Comparison of ENCODE assay signal across 9 mouse cellular contexts in the genomic region with DNA sequence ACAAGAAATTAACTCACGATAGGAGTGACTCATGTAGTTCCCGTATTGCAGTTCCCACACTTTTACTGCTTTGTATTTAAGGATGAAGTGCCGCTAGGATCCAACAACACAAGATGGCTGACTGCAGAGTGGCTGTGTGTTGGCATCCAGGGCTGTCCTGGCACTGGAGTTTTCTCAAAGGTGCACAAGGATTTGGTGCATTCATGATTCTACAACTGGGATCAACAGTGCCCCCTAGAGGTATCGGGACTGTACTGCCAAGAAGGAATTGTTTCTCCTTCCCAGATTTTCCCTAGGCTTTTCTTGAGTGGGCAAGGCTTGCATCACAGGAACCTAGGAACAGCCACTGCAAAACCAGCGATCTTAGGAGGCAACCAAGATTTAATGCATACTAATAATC.
DNase-seq lines count a peak whose midpoint lies in the region; ATAC-seq and TF ChIP-seq lines count a peak whose summit lies in the region.
"Had no signal": no experiment of that assay in that cellular context is flagged by ENCODE, and none has a peak within 500 bp of the region (broad histone marks: within the 10 kb centered on the region; RNA-seq: fewer than 3 reads in every experiment).

No protein-coding gene starts in this region.

- 54% methylated on average over 5 of the region's 5 CpGs for WGBS in liver, embryonic 11.5 days
- WGBS in kidney, adult 2 months: 58% methylated on average over 5 of the region's 5 CpGs

- no peaks in the 10 kb centered on the region for H3K4me1 ChIP-seq in liver, embryonic 11.5 days (replicated peaks; ENCODE audit: control insufficient read depth, insufficient read depth, low read length)
- no peaks in the 10 kb centered on the region for H3K4me1 ChIP-seq in kidney, adult 2 months (ENCODE audit: control insufficient read depth, insufficient read depth, low read length)

- no peak overlapping the region for H3K9ac ChIP-seq in liver, embryonic 11.5 days (ENCODE audit: low read depth, low read length)

- ATAC-seq in liver, embryonic 11.5 days (replicated peaks; ENCODE audit: low FRiP score): no peak

- no peak overlapping the region for H3K27ac ChIP-seq in liver, embryonic 11.5 days (ENCODE audit: low read depth, low read length)
- H3K27ac ChIP-seq in kidney, adult 2 months (ENCODE audit: insufficient read depth, low read depth, low read length): no peak overlapping the region

- DNase-seq in liver: peak; percentile 19
- DNase-seq in liver, embryonic 11.5 days (ENCODE audit: low spot score): no peak
- peak; percentile 7 for DNase-seq in WW6 (ENCODE audit: low read depth, low spot score)
- peak; percentile 81 to 87 for DNase-seq in cerebellum, postnatal 10 days
- peak; percentile 56 for DNase-seq in kidney, adult 2 months
- peak; percentile 64 to 70 for DNase-seq in left cerebral cortex, postnatal 36 days (ENCODE audit: low spot score in 2 of 2)
- DNase-seq in skeletal muscle tissue, adult 2 months (ENCODE audit: low read depth, low spot score): peak; percentile 30
- no peak for DNase-seq in spleen, postnatal 14 days (ENCODE audit: low spot score in 2 of 2)

- no peaks in the 10 kb centered on the region for H3K36me3 ChIP-seq in liver, embryonic 11.5 days (ENCODE audit: control insufficient read depth, insufficient read depth, low read length)
- no peaks in the 10 kb centered on the region for H3K36me3 ChIP-seq in kidney, adult 2 months (ENCODE audit: control insufficient read depth, insufficient read depth, low read length)

- TF ChIP-seq CTCF in kidney, adult 2 months (conservative IDR thresholded peaks at IDR 0.05; ENCODE audit: insufficient read depth, insufficient read length, low read depth, low read length): peak; percentile 50

- no peak overlapping the region for H3K4me3 ChIP-seq in liver, embryonic 11.5 days (ENCODE audit: low read depth, low read length)
- H3K4me3 ChIP-seq in kidney, adult 2 months (ENCODE audit: insufficient read depth, low read depth, low read length): no peak overlapping the region
- H3K4me3 ChIP-seq: myocyte had no signal

- no peaks in the 10 kb centered on the region for H3K9me3 ChIP-seq in liver, embryonic 11.5 days (ENCODE audit: control insufficient read depth, low read length)

- no peaks in the 10 kb centered on the region for H3K27me3 ChIP-seq in liver, embryonic 11.5 days (replicated peaks; ENCODE audit: control insufficient read depth, insufficient read depth, low read length)
- no peaks in the 10 kb centered on the region for H3K27me3 ChIP-seq in kidney, adult 2 months (replicated peaks; ENCODE audit: control insufficient read depth, insufficient read depth, low read length)

- intact Hi-C loops in left cerebral cortex, postnatal 36 days (cut with DNase I): loop anchor here (1.0 to 5.0 kb wide), 4 partner anchors 41 to 226 kb away; a partner anchor contains a TSS

- TF ChIP-seq POLR2A in kidney, adult 2 months (IDR thresholded peaks at IDR 0.05; ENCODE audit: low read depth, low read length): no peak

- H3K4me2 ChIP-seq in liver, embryonic 11.5 days: no peak overlapping the region

Comparison
In these comparisons a context has a peak if more than half of its experiments do, and no peak if none do; other contexts are left out.
1. DNase-seq: peak in liver (single experiment), WW6 (single experiment), cerebellum, postnatal 10 days (2 of 2), kidney, adult 2 months (single experiment), left cerebral cortex, postnatal 36 days (2 of 2) and skeletal muscle tissue, adult 2 months (single experiment); none in liver, embryonic 11.5 days (single experiment) and spleen, postnatal 14 days (0 of 2).